ENCODE assay signal across 11 mouse cellular contexts in genomic region chr14:31668326-31668725, GRCm38 (mm10). TPM values are rescaled to one million over a fixed set of nuclear protein-coding genes. Genes with fewer than 3 reads are reported as not detected.
DNase-seq lines count a peak whose midpoint lies in the region; ATAC-seq and TF ChIP-seq lines count a peak whose summit lies in the region.
"Had no signal": no experiment of that assay in that cellular context is flagged by ENCODE, and none has a peak within 500 bp of the region (broad histone marks: within the 10 kb centered on the region; RNA-seq: fewer than 3 reads in every experiment).

No protein-coding gene starts in this region.

- peaks cover 47% of the 10 kb centered on the region for H3K4me1 ChIP-seq in heart, embryonic 13.5 days
- peaks cover 37% of the 10 kb centered on the region for H3K4me1 ChIP-seq in lung, embryonic 16.5 days (replicated peaks; ENCODE audit: control insufficient read depth, insufficient read depth, low read length)
- H3K4me1 ChIP-seq in lung, adult 2 months (ENCODE audit: control insufficient read depth, insufficient read depth, low read length), result peaks cover 23% of the 10 kb centered on the region
- peaks cover under 1% of the 10 kb centered on the region; the same call in 1 of the 2 replicates for H3K4me1 ChIP-seq in hindbrain, embryonic 11.5 days (replicated peaks; ENCODE audit: control insufficient read depth, insufficient read depth, low read length)
- peaks cover 10% of the 10 kb centered on the region for H3K4me1 ChIP-seq in small intestine, adult 2 months (ENCODE audit: control insufficient read depth, insufficient read depth, insufficient read length, low read length)

- no peak for DNase-seq in heart, adult 9 months (ENCODE audit: low spot score in 2 of 2)
- DNase-seq in lung, adult 2 months, result no peak
- DNase-seq in hindbrain, embryonic 11.5 days (ENCODE audit: low spot score), result no peak
- no peak for DNase-seq in spleen, postnatal 36 days (ENCODE audit: low spot score in 2 of 2)
- no peak for DNase-seq in layer of hippocampus, adult 8-10 months (ENCODE audit: low spot score in 2 of 2)
- DNase-seq: midbrain, embryonic 14.5 days had no signal

- H3K4me3 ChIP-seq in heart, embryonic 13.5 days, result no peak overlapping the region
- no peak overlapping the region for H3K4me3 ChIP-seq in lung, embryonic 16.5 days (ENCODE audit: low read length)
- H3K4me3 ChIP-seq in lung, adult 2 months (replicated peaks; ENCODE audit: extremely low read depth, low read depth, low read length), result no peak overlapping the region
- H3K4me3 ChIP-seq in hindbrain, embryonic 11.5 days (ENCODE audit: low read depth, low read length), result no peak overlapping the region
- H3K4me3 ChIP-seq in small intestine, adult 2 months (ENCODE audit: low read depth, low read length), result no peak overlapping the region

- H3K36me3 ChIP-seq in heart, embryonic 13.5 days, result peaks cover 18% of the 10 kb centered on the region
- peaks cover 5% of the 10 kb centered on the region for H3K36me3 ChIP-seq in lung, embryonic 16.5 days (ENCODE audit: control insufficient read depth, insufficient read depth, low read length)
- no peaks in the 10 kb centered on the region for H3K36me3 ChIP-seq in hindbrain, embryonic 11.5 days (ENCODE audit: control insufficient read depth, insufficient read depth, low read length)
- peaks cover 3% of the 10 kb centered on the region; the same call in 1 of the 2 replicates for H3K36me3 ChIP-seq in small intestine, adult 2 months (ENCODE audit: control insufficient read depth, insufficient read depth, low read length)

- H3K9ac ChIP-seq in heart, embryonic 13.5 days, result no peak overlapping the region
- H3K9ac ChIP-seq in lung, embryonic 16.5 days (ENCODE audit: low read length), result peak overlapping the region; percentile 19; the same call in 1 of the 2 replicates
- no peak overlapping the region for H3K9ac ChIP-seq in hindbrain, embryonic 11.5 days (ENCODE audit: low read depth, low read length)

- ATAC-seq in heart, embryonic 13.5 days (ENCODE audit: extremely low read depth, insufficient number of reproducible peaks, low FRiP score, low TSS enrichment), result no peak
- no peak for ATAC-seq in lung, embryonic 16.5 days (ENCODE audit: low read depth)
- ATAC-seq in hindbrain, embryonic 11.5 days (ENCODE audit: low FRiP score), result no peak

- H3K27ac ChIP-seq in heart, embryonic 13.5 days (replicated peaks), result peak overlapping the region; percentile 80
- peak overlapping the region; percentile 62 for H3K27ac ChIP-seq in lung, embryonic 16.5 days (ENCODE audit: low read length)
- H3K27ac ChIP-seq in hindbrain, embryonic 11.5 days (ENCODE audit: low read depth, low read length), result peak overlapping the region; percentile 63; the same call in 1 of the 2 replicates
- 0 out of 2 replicates have a peak overlapping the region, but pooled peaks have one; percentile 18 for H3K27ac ChIP-seq in small intestine, adult 2 months (ENCODE audit: insufficient read depth, low read depth, low read length)

- TF ChIP-seq CTCF in lung, adult 2 months (IDR thresholded peaks at IDR 0.05; ENCODE audit: insufficient read depth, low read length), result no peak
- no peak for TF ChIP-seq CTCF in small intestine, adult 2 months (IDR thresholded peaks at IDR 0.05; ENCODE audit: extremely low read depth, insufficient read length, insufficient replicate concordance, low read depth, low read length)

- H3K9me3 ChIP-seq in heart, embryonic 13.5 days, result no peaks in the 10 kb centered on the region
- H3K9me3 ChIP-seq in lung, embryonic 16.5 days (ENCODE audit: control insufficient read depth, low read length), result no peaks in the 10 kb centered on the region
- no peaks in the 10 kb centered on the region for H3K9me3 ChIP-seq in hindbrain, embryonic 11.5 days (ENCODE audit: control insufficient read depth, low read length)
- H3K9me3 ChIP-seq: G1E had no signal

- no peak for TF ChIP-seq POLR2A in lung, adult 2 months (IDR thresholded peaks at IDR 0.05; ENCODE audit: borderline replicate concordance, extremely low read depth, low read depth, low read length)
- TF ChIP-seq POLR2A in small intestine, adult 2 months (IDR thresholded peaks at IDR 0.05; ENCODE audit: low read depth, low read length), result no peak

- no peaks in the 10 kb centered on the region for H3K27me3 ChIP-seq in heart, embryonic 13.5 days (replicated peaks)
- no peaks in the 10 kb centered on the region for H3K27me3 ChIP-seq in lung, embryonic 16.5 days (ENCODE audit: control insufficient read depth, insufficient read depth, low read depth, low read length)
- H3K27me3 ChIP-seq in hindbrain, embryonic 11.5 days (ENCODE audit: control insufficient read depth, insufficient read depth, low read length), result no peaks in the 10 kb centered on the region
- H3K27me3 ChIP-seq in small intestine, adult 2 months (ENCODE audit: control insufficient read depth, insufficient read depth, low read length), result no peaks in the 10 kb centered on the region

- 76% methylated on average over 13 of the region's 13 CpGs for WGBS in heart, embryonic 13.5 days
- WGBS in lung, embryonic 16.5 days, result 83% methylated on average over 13 of the region's 13 CpGs
- WGBS in lung, adult 2 months, result 61% methylated on average over 13 of the region's 13 CpGs
- WGBS in hindbrain, embryonic 11.5 days, result 75% methylated on average over 13 of the region's 13 CpGs
- WGBS in small intestine, adult 2 months, result 86% methylated on average over 13 of the region's 13 CpGs

- H3K4me2 ChIP-seq in heart, embryonic 13.5 days, result no peak overlapping the region
- no peak overlapping the region for H3K4me2 ChIP-seq in lung, embryonic 16.5 days (ENCODE audit: low read depth, low read length)
- no peak overlapping the region for H3K4me2 ChIP-seq in hindbrain, embryonic 11.5 days (replicated peaks; ENCODE audit: low read depth, low read length)

RNA-seq across cellular contexts. Expression of gene Hacl1, which starts 27.2 kb away (rescaled TPM):
- polyA plus RNA-seq in heart, embryonic 13.5 days (2015; fragmentation: Nextera tagmentation; extraction: Ambion mirVana), result 10.2 and 10.7 TPM in 2 replicates
- 11.4 and 12.7 TPM in 2 replicates for polyA plus RNA-seq in lung, embryonic 16.5 days (2015; fragmentation: Nextera tagmentation; extraction: Ambion mirVana)
- 7.8 and 10.7 TPM in 2 replicates for polyA plus RNA-seq in lung, adult 2 months (2012; rRNA removed)
- polyA plus RNA-seq in hindbrain, embryonic 11.5 days (2014; fragmentation: Nextera tagmentation; extraction: Ambion mirVana), result 9.4 and 12.3 TPM in 2 replicates
- polyA plus RNA-seq in small intestine, adult 2 months (2012; rRNA removed), result 1.7 and 4.3 TPM in 2 replicates
- 10 to 100 TPM in 1 of 4 experiments, 1 to 10 TPM in 3; 7.3 to 10.9 (median 9.1) TPM for total RNA-seq in layer of hippocampus, adult 8-10 months (2022)

RNA-seq across cellular contexts. Expression of gene Btd, which starts 27.5 kb away (rescaled TPM):
- 19.8 and 25.3 TPM in 2 replicates for polyA plus RNA-seq in heart, embryonic 13.5 days (2015; fragmentation: Nextera tagmentation; extraction: Ambion mirVana)
- polyA plus RNA-seq in lung, embryonic 16.5 days (2015; fragmentation: Nextera tagmentation; extraction: Ambion mirVana), result 27.8 and 28.6 TPM in 2 replicates
- polyA plus RNA-seq in lung, adult 2 months (2012; rRNA removed), result 27.5 and 52.3 TPM in 2 replicates
- 17.5 and 18.4 TPM in 2 replicates for polyA plus RNA-seq in hindbrain, embryonic 11.5 days (2014; fragmentation: Nextera tagmentation; extraction: Ambion mirVana)
- polyA plus RNA-seq in small intestine, adult 2 months (2012; rRNA removed), result 10.8 and 26.5 TPM in 2 replicates
- 10 to 100 TPM in 3 of 4 experiments, 1 to 10 TPM in 1; 9.0 to 12.5 (median 11.0) TPM for total RNA-seq in layer of hippocampus, adult 8-10 months (2022)

RNA-seq across cellular contexts. Expression of gene Gm49387, which starts 27.6 kb away (rescaled TPM):
- polyA plus RNA-seq in heart, embryonic 13.5 days (2015; fragmentation: Nextera tagmentation; extraction: Ambion mirVana), result 2.1 TPM in 1 of 2 replicates, not detected in the other
- 0.45 and 1.6 TPM in 2 replicates for polyA plus RNA-seq in lung, embryonic 16.5 days (2015; fragmentation: Nextera tagmentation; extraction: Ambion mirVana)
- polyA plus RNA-seq in lung, adult 2 months (2012; rRNA removed), result not detected in 2 replicates
- 0.42 and 1.1 TPM in 2 replicates for polyA plus RNA-seq in hindbrain, embryonic 11.5 days (2014; fragmentation: Nextera tagmentation; extraction: Ambion mirVana)
- not detected in 2 replicates for polyA plus RNA-seq in small intestine, adult 2 months (2012; rRNA removed)
- total RNA-seq in layer of hippocampus, adult 8-10 months (2022), result not detected
- total RNA-seq: G1E; layer of hippocampus, postnatal 10 days had no signal
- polyA plus RNA-seq: G1E; midbrain, embryonic 14.5 days had no signal

Comparison
In these comparisons a context has a peak if more than half of its experiments do, and no peak if none do; other contexts are left out.
1. H3K27ac ChIP-seq: peak in every context shown above with its lines; median percentile 80 in heart, embryonic 13.5 days; 63 in hindbrain, embryonic 11.5 days; 62 in lung, embryonic 16.5 days; 18 in small intestine, adult 2 months.